Mouse (Mus musculus): ENCODE results near the gene Irs1.

The Irs1 gene

GRCm38 (mm10) chr1:82288421-82288990 is 2.7 kb downstream of the Irs1 start:
- DNase-seq (ENCODE audit: low read depth, low spot score): no peak

- DNase-seq (ENCODE audit: low read depth, low spot score): no peak
Measured at GRCm38 (mm10) chr1:82287776-82288325, 3.4 kb downstream of the Irs1 start.

- DNase-seq (ENCODE audit: low read depth, low spot score): no peak
Measured at GRCm38 (mm10) chr1:82287052-82287775, 4.0 kb downstream of the Irs1 start.

GRCm38 (mm10) chr1:82286190-82287051 is 4.8 kb downstream of the Irs1 start:
- DNase-seq (ENCODE audit: low read depth, low spot score): no peak

GRCm38 (mm10) chr1:82285461-82286189 is 5.6 kb downstream of the Irs1 start:
- no peak for DNase-seq (ENCODE audit: low read depth, low spot score)

- no peak for DNase-seq (ENCODE audit: low read depth, low spot score)
Measured at GRCm38 (mm10) chr1:82284403-82284802, 6.8 kb downstream of the Irs1 start.

- DNase-seq (ENCODE audit: low read depth, low spot score): no peak
Measured at GRCm38 (mm10) chr1:82283901-82284301, 7.3 kb downstream of the Irs1 start.

GRCm38 (mm10) chr1:82282992-82283611 is 8.1 kb downstream of the Irs1 start:
- DNase-seq (ENCODE audit: low read depth, low spot score): peak; percentile 80

- no peak for DNase-seq (ENCODE audit: low read depth, low spot score)
Measured at GRCm38 (mm10) chr1:82281823-82282222, 9.4 kb downstream of the Irs1 start.

- no peak for DNase-seq (ENCODE audit: low read depth, low spot score)
Measured at GRCm38 (mm10) chr1:82279768-82280167, 11.4 kb downstream of the Irs1 start.

GRCm38 (mm10) chr1:82274361-82274760 is 16.9 kb downstream of the Irs1 start:
- DNase-seq (ENCODE audit: low read depth, low spot score): no peak

GRCm38 (mm10) chr1:82273529-82273928 is 17.7 kb downstream of the Irs1 start:
- no peak for DNase-seq (ENCODE audit: low read depth, low spot score)

GRCm38 (mm10) chr1:82272231-82272630 is 19.0 kb downstream of the Irs1 start:
- DNase-seq (ENCODE audit: low read depth, low spot score): no peak

GRCm38 (mm10) chr1:82267547-82267946 is 23.7 kb downstream of the Irs1 start:
- DNase-seq (ENCODE audit: low read depth, low spot score): no peak

- no peak for DNase-seq (ENCODE audit: low read depth, low spot score)
Measured at GRCm38 (mm10) chr1:82262331-82262730, 28.9 kb downstream of the Irs1 start.

- no peak for DNase-seq (ENCODE audit: low read depth, low spot score)
Measured at GRCm38 (mm10) chr1:82261638-82262037, 29.6 kb downstream of the Irs1 start.

- no peak for DNase-seq (ENCODE audit: low read depth, low spot score)
Measured at GRCm38 (mm10) chr1:82261053-82261618, 30.1 kb downstream of the Irs1 start.

GRCm38 (mm10) chr1:82260055-82260454 is 31.2 kb downstream of the Irs1 start:
- no peak for DNase-seq (ENCODE audit: low read depth, low spot score)

GRCm38 (mm10) chr1:82258331-82258730 is 32.9 kb downstream of the Irs1 start:
- no peak for DNase-seq (ENCODE audit: low read depth, low spot score)

- DNase-seq (ENCODE audit: low read depth, low spot score): no peak
Measured at GRCm38 (mm10) chr1:82257457-82257856, 33.8 kb downstream of the Irs1 start.

All from retina, postnatal 7 days (tissue).